Mouse (Mus musculus) cerebellum, adult 2 months (tissue): ENCODE results near the gene Gm21985. TPM values are rescaled to one million over a fixed set of nuclear protein-coding genes. Genes with fewer than 3 reads are reported as not detected.

Source experiments
- DNase-seq, 2 experiments: peaks; one replicate each; pipeline ENCODE4 v3.0.0; 2021
- H3K27ac ChIP-seq: fragments of 200-500 bp; 2 replicates; pipeline ENCODE4 v1.5.1; 2012; ENCODE audit warnings: low read length, control low read depth, inconsistent platforms; ENCODE audit not compliant: insufficient read depth
- H3K27me3 ChIP-seq: fragments of 200-500 bp; 2 replicates; pipeline ENCODE4 v1.6.1; 2012; ENCODE audit warnings: inconsistent platforms, mild to moderate bottlenecking, low read length, moderate library complexity; ENCODE audit not compliant: control insufficient read depth, insufficient read depth
- H3K4me1 ChIP-seq: fragments of 200-500 bp; 2 replicates; pipeline ENCODE4 v1.6.1; 2011; ENCODE audit warnings: low read length; ENCODE audit not compliant: control insufficient read depth, insufficient read depth
- H3K4me3 ChIP-seq: fragments of 200-500 bp; replicated peaks from 2 replicates; pipeline ENCODE3; 2011; ENCODE audit warnings: mild to moderate bottlenecking, low read depth, low read length, control low read depth; ENCODE audit not compliant: insufficient read depth
- CTCF ChIP-seq: fragments of 200-500 bp; IDR thresholded peaks from 2 replicates; pipeline ENCODE4 v1.5.1; 2011; ENCODE audit warnings: low read depth, mild to moderate bottlenecking, control low read depth, low read length, moderate library complexity, borderline replicate concordance; ENCODE audit not compliant: insufficient read depth
- POLR2A ChIP-seq: fragments of 200-500 bp; IDR thresholded peaks from 2 replicates; pipeline ENCODE4 v1.6.1; 2011; ENCODE audit warnings: low read length, control low read depth, borderline replicate concordance; ENCODE audit not compliant: insufficient read depth
- WGBS: fragments of 180-500 bp; shearing (Covaris S2); methylation state at CpG from one replicate; pipeline ENCODE4 v1.1.7; 2018; 5-methylcytosine and 5-hydroxymethylcytosine counted together
- polyA plus RNA-seq: library from polyadenylated mRNA; depleted of rRNA; stranded (reverse); fragments of >200 nt; gene quantifications from 2 replicates; pipeline ENCODE4 v1.2.3, GENCODE M21; 2012

Gm21985 gene
- polyA plus RNA-seq, 1 experiment: not detected

- DNase-seq: peak; percentile 88 to 94
- Histone ChIP-seq H3K27ac (peak within 1 kb of the TSS; percentile 94), H3K27me3 (no peaks in the 10 kb centered on the region), H3K4me3 (peak within 1 kb of the TSS; percentile 91), H3K4me1 (peaks cover 2% of the 10 kb centered on the region; the same call in 1 of the 2 replicates)
- TF ChIP-seq POLR2A (peak; percentile 48; the same call in 1 of the 2 replicates), CTCF (peak; percentile 73)
- WGBS: under 1% methylated on average over 92 of the region's 94 CpGs
Measured at GRCm38 (mm10) chr2:112239212-112239934, 26.7 kb upstream of the Gm21985 start, which contains the start of gene Lpcat4. Lpcat4 (plus strand) TSS chr2:112239468.

- Histone ChIP-seq H3K27me3 (no peaks in the 10 kb centered on the region), H3K4me3 (peak overlapping the region; percentile 91), H3K27ac (peak overlapping the region; percentile 83; the same call in 1 of the 2 replicates), H3K4me1 (peaks cover 2% of the 10 kb centered on the region; the same call in 1 of the 2 replicates)
- DNase-seq: peak; percentile 48 to 62
- TF ChIP-seq CTCF (no peak), POLR2A (no peak)
- WGBS: under 1% methylated on average over 28 of the region's 28 CpGs
Measured at GRCm38 (mm10) chr2:112239935-112240721, 26.0 kb upstream of the Gm21985 start.

- H3K27me3 ChIP-seq: no peaks in the 10 kb centered on the region
Measured at GRCm38 (mm10) chr2:112241787-112242186, 24.3 kb upstream of the Gm21985 start.

GRCm38 (mm10) chr2:112245307-112245706 is 20.8 kb upstream of the Gm21985 start:
- H3K27me3 ChIP-seq: no peaks in the 10 kb centered on the region
- no peak for DNase-seq
- no peak overlapping the region for H3K4me3 ChIP-seq
- TF ChIP-seq CTCF: no peak
- no peak for TF ChIP-seq POLR2A
- H3K27ac ChIP-seq: no peak overlapping the region
- peaks cover 2% of the 10 kb centered on the region; the same call in 1 of the 2 replicates for H3K4me1 ChIP-seq
- 75% methylated on average over 5 of the region's 5 CpGs for WGBS

More at GRCm38 (mm10) chr2:112241787-112242186, 24.3 kb upstream of the Gm21985 start:
- TF ChIP-seq POLR2A (no peak), CTCF (no peak)
- Histone ChIP-seq H3K27ac (no peak overlapping the region), H3K4me1 (peaks cover 2% of the 10 kb centered on the region; the same call in 1 of the 2 replicates), H3K4me3 (no peak overlapping the region)
- no peak for DNase-seq
- WGBS: 81% methylated on average over 14 of the region's 14 CpGs

GRCm38 (mm10) chr2:112246193-112246592 is 19.9 kb upstream of the Gm21985 start:
- H3K4me1 ChIP-seq: peaks cover 2% of the 10 kb centered on the region; the same call in 1 of the 2 replicates
- TF ChIP-seq POLR2A (no peak), CTCF (no peak)
- H3K27me3 ChIP-seq: no peaks in the 10 kb centered on the region
- H3K4me3 ChIP-seq: no peak overlapping the region
- no peak for DNase-seq
- 76% methylated on average over 6 of the region's 6 CpGs for WGBS
- no peak overlapping the region for H3K27ac ChIP-seq

- no peak for DNase-seq
- WGBS: 80% methylated on average over 10 of the region's 10 CpGs
- Histone ChIP-seq H3K4me1 (no peaks in the 10 kb centered on the region), H3K27me3 (no peaks in the 10 kb centered on the region), H3K27ac (no peak overlapping the region), H3K4me3 (no peak overlapping the region)
- no peak for TF ChIP-seq CTCF
- no peak for TF ChIP-seq POLR2A
Measured at GRCm38 (mm10) chr2:112247323-112247722, 18.8 kb upstream of the Gm21985 start.

GRCm38 (mm10) chr2:112249780-112250453 is 16.2 kb upstream of the Gm21985 start:
- no peak for DNase-seq
- no peaks in the 10 kb centered on the region for H3K27me3 ChIP-seq
- no peaks in the 10 kb centered on the region for H3K4me1 ChIP-seq
- H3K27ac ChIP-seq: no peak overlapping the region
- TF ChIP-seq CTCF (no peak), POLR2A (no peak)
- 81% methylated on average over 10 of the region's 10 CpGs for WGBS
- H3K4me3 ChIP-seq: no peak overlapping the region
